Mouse (Mus musculus) MEL (cell line): Measurements from ENCODE around the gene Adgre5. TPM values are rescaled to one million over a fixed set of nuclear protein-coding genes. Genes with fewer than 3 reads are reported as not detected.

ENCODE experiments used
- DNase-seq: peaks from one replicate; pipeline ENCODE4 v3.0.0; 2011; ENCODE audit warnings: low read depth, low spot score
- H3K27ac ChIP-seq: 2 replicates; pipeline ENCODE4 v1.5.1; 2012; ENCODE audit warnings: low read depth, mild to moderate bottlenecking, control low read depth, low read length, moderate library complexity; ENCODE audit not compliant: control insufficient read depth
- H3K27me3 ChIP-seq, 2 experiments: fragments of 150-350 bp in 1 of 2; sonication (generic) in 1 of 2; 2 replicates each; pipeline ENCODE4 v1.6.1; 2012; ENCODE audit warnings: low read length in 2 of 2, mild to moderate bottlenecking in 2 of 2, improper control_type of control experiment in 1 of 2, moderate library complexity in 1 of 2; ENCODE audit not compliant: insufficient read depth in 2 of 2, control insufficient read depth in 1 of 2
- H3K36me3 ChIP-seq, 2 experiments: 2 replicates each; pipeline ENCODE4 v1.6.1; 2012 to 2014; ENCODE audit warnings: low read length in 2 of 2, improper control_type of control experiment in 1 of 2, inconsistent platforms in 1 of 2, mild to moderate bottlenecking in 1 of 2; ENCODE audit not compliant: insufficient read depth in 2 of 2, control insufficient read depth in 1 of 2
- H3K4me1 ChIP-seq, 2 experiments: fragments of 150-350 bp in 1 of 2; sonication (generic) in 1 of 2; 2 replicates each; pipeline ENCODE4 v1.6.1; 2012; ENCODE audit warnings: low read length in 2 of 2, improper control_type of control experiment in 1 of 2, mild to moderate bottlenecking in 1 of 2; ENCODE audit not compliant: insufficient read depth in 2 of 2, control insufficient read depth in 1 of 2
- H3K4me3 ChIP-seq, 2 experiments: fragments of 150-350 bp in 1 of 2; sonication (generic) in 1 of 2; 2 replicates each; pipeline ENCODE4 v1.5.1; 2012; ENCODE audit warnings: low read depth in 2 of 2, low read length in 2 of 2, mild to moderate bottlenecking in 2 of 2, moderate library complexity in 2 of 2, control low read depth in 1 of 2, improper control_type of control experiment in 1 of 2; ENCODE audit not compliant: control insufficient read depth in 1 of 2, insufficient read depth in 1 of 2
- H3K79me2 ChIP-seq: 2 replicates; pipeline ENCODE4 v1.6.1; 2012; ENCODE audit warnings: mild to moderate bottlenecking, low read length, moderate library complexity; ENCODE audit not compliant: control insufficient read depth, poor library complexity, insufficient read depth
- H3K9ac ChIP-seq: 2 replicates; pipeline ENCODE4 v1.6.1; 2012; ENCODE audit warnings: low read depth, mild to moderate bottlenecking, control low read depth, low read length, moderate library complexity; ENCODE audit not compliant: control insufficient read depth, poor library complexity, severe bottlenecking
- H3K9me3 ChIP-seq: fragments of 150-350 bp; sonication (generic); replicated peaks from 2 replicates; pipeline ENCODE4 v1.6.1; 2012; ENCODE audit warnings: mild to moderate bottlenecking, low read length, improper control_type of control experiment, moderate library complexity; ENCODE audit not compliant: insufficient read depth
- CHD1 ChIP-seq: IDR thresholded peaks from 2 replicates; pipeline ENCODE4 v1.6.1; 2012; ENCODE audit warnings: low read depth, mild to moderate bottlenecking, inconsistent platforms, low read length, improper control_type of control experiment
- CHD2 ChIP-seq: IDR thresholded peaks from 2 replicates; pipeline ENCODE4 v1.6.1; 2011; ENCODE audit warnings: low read length, improper control_type of control experiment
- ELF1 ChIP-seq: IDR thresholded peaks from 2 replicates; pipeline ENCODE4 v1.6.1; 2014; ENCODE audit warnings: low read depth, mild to moderate bottlenecking, inconsistent platforms, low read length, improper control_type of control experiment, moderate library complexity
- ETS1 ChIP-seq: IDR thresholded peaks from 2 replicates; pipeline ENCODE4 v1.6.1; 2012; ENCODE audit warnings: low read depth, mild to moderate bottlenecking, inconsistent platforms, low read length, improper control_type of control experiment, moderate library complexity
- GATA1 ChIP-seq: IDR thresholded peaks from 2 replicates; pipeline ENCODE4 v1.6.1; 2011; ENCODE audit warnings: low read depth, low read length, improper control_type of control experiment
- MAFK ChIP-seq: IDR thresholded peaks from 2 replicates; pipeline ENCODE4 v1.6.1; 2011; ENCODE audit warnings: low read depth, mild to moderate bottlenecking, low read length, improper control_type of control experiment, borderline replicate concordance
- MAX ChIP-seq: IDR thresholded peaks from 2 replicates; pipeline ENCODE4 v1.6.1; 2011; ENCODE audit warnings: low read length, improper control_type of control experiment
- MEF2A ChIP-seq: IDR thresholded peaks from 2 replicates; pipeline ENCODE4 v1.6.1; 2014; ENCODE audit warnings: low read depth, mild to moderate bottlenecking, inconsistent platforms, low read length, improper control_type of control experiment; ENCODE audit not compliant: poor library complexity, insufficient replicate concordance, severe bottlenecking; ENCODE audit errors: extremely low read depth
- MYB ChIP-seq: IDR thresholded peaks from 2 replicates; pipeline ENCODE4 v1.6.1; 2011; ENCODE audit warnings: mild to moderate bottlenecking, low read depth, low read length, improper control_type of control experiment
- POLR2A ChIP-seq, 2 experiments: IDR thresholded peaks; 2 replicates each; pipeline ENCODE4 v1.6.1; 2011 to 2012; ENCODE audit warnings: low read length in 2 of 2, mild to moderate bottlenecking in 2 of 2, control low read depth in 1 of 2, improper control_type of control experiment in 1 of 2, low read depth in 1 of 2, moderate library complexity in 1 of 2; ENCODE audit not compliant: control insufficient read depth in 1 of 2, insufficient read depth in 1 of 2, poor library complexity in 1 of 2
- POLR2AphosphoS2 ChIP-seq: IDR thresholded peaks from 2 replicates; pipeline ENCODE4 v1.6.1; 2011; ENCODE audit warnings: low read length, improper control_type of control experiment
- POLR2AphosphoS5 ChIP-seq: IDR thresholded peaks from 2 replicates; pipeline ENCODE4 v1.6.1; 2012; ENCODE audit warnings: low read depth, borderline replicate concordance, mild to moderate bottlenecking, inconsistent platforms, low read length, moderate library complexity, mixed read lengths
- RAD21 ChIP-seq: IDR thresholded peaks from 2 replicates; pipeline ENCODE4 v1.6.1; 2011; ENCODE audit warnings: mild to moderate bottlenecking, low read depth, low read length, improper control_type of control experiment
- SIN3A ChIP-seq: IDR thresholded peaks from 2 replicates; pipeline ENCODE4 v1.6.1; 2012; ENCODE audit warnings: low read length, improper control_type of control experiment, inconsistent platforms
- SMC3 ChIP-seq: IDR thresholded peaks from 2 replicates; pipeline ENCODE4 v1.6.1; 2011; ENCODE audit warnings: low read depth, low read length, improper control_type of control experiment
- TAL1 ChIP-seq: IDR thresholded peaks from 2 replicates; pipeline ENCODE4 v1.6.1; 2012; ENCODE audit warnings: mild to moderate bottlenecking, inconsistent platforms, low read length, moderate library complexity, mixed read lengths
- TBP ChIP-seq: IDR thresholded peaks from 2 replicates; pipeline ENCODE4 v1.8.0; 2011; ENCODE audit warnings: low read depth, low read length, improper control_type of control experiment
- TCF12 ChIP-seq: IDR thresholded peaks from 2 replicates; pipeline ENCODE4 v1.6.1; 2014; ENCODE audit warnings: low read depth, mild to moderate bottlenecking, inconsistent platforms, low read length, improper control_type of control experiment, moderate library complexity
- UBTF ChIP-seq: IDR thresholded peaks from 2 replicates; pipeline ENCODE4 v1.6.1; 2012; ENCODE audit warnings: low read depth, mild to moderate bottlenecking, inconsistent platforms, low read length, improper control_type of control experiment, moderate library complexity, borderline replicate concordance; ENCODE audit not compliant: insufficient read depth
- USF1 ChIP-seq: IDR thresholded peaks from 2 replicates; pipeline ENCODE4 v1.6.1; 2014; ENCODE audit warnings: low read depth, mild to moderate bottlenecking, inconsistent platforms, low read length, improper control_type of control experiment, moderate library complexity
- ZC3H11A ChIP-seq: IDR thresholded peaks from 2 replicates; pipeline ENCODE4 v1.6.1; 2012; ENCODE audit warnings: low read depth, mild to moderate bottlenecking, inconsistent platforms, low read length, improper control_type of control experiment
- ZKSCAN1 ChIP-seq: IDR thresholded peaks from 2 replicates; pipeline ENCODE4 v1.6.1; 2012; ENCODE audit warnings: low read depth, mild to moderate bottlenecking, inconsistent platforms, low read length, improper control_type of control experiment, moderate library complexity
- ZMIZ1 ChIP-seq: IDR thresholded peaks from 2 replicates; pipeline ENCODE4 v1.6.1; 2012; ENCODE audit warnings: low read depth, mild to moderate bottlenecking, inconsistent platforms, low read length, improper control_type of control experiment, moderate library complexity
- ZNF384 ChIP-seq: IDR thresholded peaks from 2 replicates; pipeline ENCODE4 v1.6.1; 2012; ENCODE audit warnings: low read depth, mild to moderate bottlenecking, inconsistent platforms, low read length, improper control_type of control experiment
- polyA plus RNA-seq, 2 experiments: library from polyadenylated mRNA; stranded (reverse) in 1 of 2; unstranded in 1 of 2; fragments of >175 nt in 1 of 2; fragments of >200 nt in 1 of 2; gene quantifications; 2 replicates each; pipeline versions ENCODE4 v1.2.1 to v1.2.4; 2012; ENCODE audit warnings: low replicate concordance in 2 of 2, low read depth in 1 of 2; ENCODE audit not compliant: insufficient read length in 2 of 2, insufficient read depth in 1 of 2, missing spikeins in 1 of 2
- total RNA-seq: library from RNA; depleted of rRNA; stranded (reverse); fragments of 300-350 nt; gene quantifications from 2 replicates; pipeline ENCODE4 v1.2.3, GENCODE M21; 2012

The Adgre5 gene
- total and polyA plus RNA-seq, 3 experiments = 18.5 to 21.4 TPM; not detected in 1

- TF ChIP-seq TCF12 (no peak), SMC3 (peak; percentile 71), GATA1 (no peak), SIN3A (peak; percentile 51; the same call in 1 of the 2 replicates), POLR2AphosphoS2 (peak; percentile 52; the same call in 1 of the 2 replicates), UBTF (no peak), ZKSCAN1 (no peak), TBP (no peak), MYB (no peak), MAX (peak; percentile 62), MEF2A (no peak), ETS1 (no peak), ELF1 (peak; percentile 68), ZNF384 (no peak), TAL1 (no peak), ZC3H11A (peak; percentile 58), MAFK (no peak), RAD21 (peak; percentile 68), POLR2AphosphoS5 (no peak), CHD1 (no peak), CHD2 (no peak), ZMIZ1 (no peak)
- TF ChIP-seq, all 39 proteins: peak for 11
Observed at GRCm38 (mm10) chr8:83724697-83725482, 16.2 kb downstream of the Adgre5 start (continued).

- H3K9me3 ChIP-seq = no peaks in the 10 kb centered on the region
- H3K79me2 ChIP-seq = peaks cover 15% of the 10 kb centered on the region
- TF ChIP-seq USF1 (no peak), POLR2A (IDR thresholded peaks at IDR 0.05; ENCODE audit: control insufficient read depth in 1 of 2, insufficient read depth in 1 of 2, low read depth in 1 of 2, low read length in 2 of 2, poor library complexity in 1 of 2) (peak in 1 of 2 experiments; percentile 24; a peak in 1 of 4 replicates)
- H3K36me3 ChIP-seq = peaks cover 0 to 31% of the 10 kb centered on the region in 2 experiments; a peak in 2 of 4 replicates
- DNase-seq = no peak
- no peak overlapping the region for H3K4me3 ChIP-seq
- no peaks in the 10 kb centered on the region for H3K4me1 ChIP-seq
- no peak overlapping the region for H3K9ac ChIP-seq
- H3K27ac ChIP-seq = no peak overlapping the region
- no peaks in the 10 kb centered on the region for H3K27me3 ChIP-seq
Observed at GRCm38 (mm10) chr8:83723447-83724083, 17.6 kb downstream of the Adgre5 start.
